Mouse (Mus musculus): ENCODE data around the gene Gstt4. TPM values are rescaled to one million over a fixed set of nuclear protein-coding genes. Genes with fewer than 3 reads are reported as not detected.

Gstt4 gene
- polyA plus RNA-seq, 1 experiment from 2014 or later: not detected

GRCm38 (mm10) chr10:75798176-75798696, 24.1 kb downstream of the Gstt4 start, which contains the start of gene Gstt1:
Gene Gstt1 (minus strand): TSS chr10:75798584.
- peak; percentile 54 for ATAC-seq (ENCODE audit: low FRiP score)
- H3K4me1 ChIP-seq: peaks cover 12% of the 10 kb centered on the region
- WGBS: 4% methylated on average over 18 of the region's 18 CpGs
- peak within 1 kb of the TSS; percentile 37 for H3K4me3 ChIP-seq
- peak within 1 kb of the TSS; percentile 77 for H3K4me2 ChIP-seq (replicated peaks)
- H3K9ac ChIP-seq: peak within 1 kb of the TSS; percentile 37
- no peaks in the 10 kb centered on the region for H3K36me3 ChIP-seq
- no peak within 1 kb of the TSS for H3K27ac ChIP-seq
- H3K9me3 ChIP-seq (replicated peaks): no peaks in the 10 kb centered on the region
- peaks cover 9% of the 10 kb centered on the region for H3K27me3 ChIP-seq

- peak overlapping the region; percentile 77 for H3K4me2 ChIP-seq (replicated peaks)
- no peak overlapping the region for H3K27ac ChIP-seq
- H3K9me3 ChIP-seq (replicated peaks): no peaks in the 10 kb centered on the region
- ATAC-seq (ENCODE audit: low FRiP score): peak; percentile 35; the same call in 1 of the 2 replicates
- H3K4me1 ChIP-seq: peaks cover 12% of the 10 kb centered on the region
- peaks cover 9% of the 10 kb centered on the region for H3K27me3 ChIP-seq
- H3K9ac ChIP-seq: peak overlapping the region; percentile 37
- H3K4me3 ChIP-seq: peak overlapping the region; percentile 37
- WGBS: 2% methylated on average over 12 of the region's 12 CpGs
- no peaks in the 10 kb centered on the region for H3K36me3 ChIP-seq
Observed at GRCm38 (mm10) chr10:75797619-75798175, 24.6 kb downstream of the Gstt4 start.

- no peaks in the 10 kb centered on the region for H3K9me3 ChIP-seq (replicated peaks)
Observed at GRCm38 (mm10) chr10:75796731-75797516, 25.4 kb downstream of the Gstt4 start.

GRCm38 (mm10) chr10:75794880-75795279, 27.5 kb downstream of the Gstt4 start:
- ATAC-seq (ENCODE audit: low FRiP score): no peak
- Histone ChIP-seq H3K4me3 (no peak overlapping the region), H3K27ac (no peak overlapping the region), H3K36me3 (no peaks in the 10 kb centered on the region), H3K9me3 (replicated peaks) (no peaks in the 10 kb centered on the region), H3K4me1 (peaks cover 16% of the 10 kb centered on the region), H3K9ac (no peak overlapping the region), H3K4me2 (replicated peaks) (no peak overlapping the region), H3K27me3 (peaks cover 9% of the 10 kb centered on the region)
- 45% methylated on average over 3 of the region's 3 CpGs for WGBS

More at GRCm38 (mm10) chr10:75796731-75797516, 25.4 kb downstream of the Gstt4 start:
- Histone ChIP-seq H3K4me3 (peak overlapping the region; percentile 37), H3K9ac (peak overlapping the region; percentile 37), H3K27me3 (peaks cover 9% of the 10 kb centered on the region), H3K36me3 (no peaks in the 10 kb centered on the region), H3K4me2 (replicated peaks) (peak overlapping the region; percentile 77), H3K27ac (no peak overlapping the region), H3K4me1 (peaks cover 12% of the 10 kb centered on the region)
- ATAC-seq (ENCODE audit: low FRiP score): no peak
- WGBS: 42% methylated on average over 11 of the region's 11 CpGs

GRCm38 (mm10) chr10:75790773-75791172, 31.6 kb downstream of the Gstt4 start:
- H3K9ac ChIP-seq: no peak overlapping the region
- no peak overlapping the region for H3K4me3 ChIP-seq
- WGBS: 21% methylated on average over 7 of the region's 7 CpGs
- no peak for ATAC-seq (ENCODE audit: low FRiP score)
- no peak overlapping the region for H3K27ac ChIP-seq
- no peaks in the 10 kb centered on the region for H3K9me3 ChIP-seq (replicated peaks)
- H3K36me3 ChIP-seq: no peaks in the 10 kb centered on the region
- H3K4me2 ChIP-seq (replicated peaks): no peak overlapping the region
- H3K4me1 ChIP-seq: 0 out of 2 replicates have a peak, but pooled peaks cover 4% of the 10 kb centered on the region
- H3K27me3 ChIP-seq: peaks cover 4% of the 10 kb centered on the region

GRCm38 (mm10) chr10:75789841-75790240, 32.5 kb downstream of the Gstt4 start:
- no peaks in the 10 kb centered on the region for H3K9me3 ChIP-seq (replicated peaks)
- H3K4me3 ChIP-seq: no peak overlapping the region
- 0 out of 2 replicates have a peak, but pooled peaks cover 4% of the 10 kb centered on the region for H3K4me1 ChIP-seq
- H3K27me3 ChIP-seq: peaks cover 4% of the 10 kb centered on the region
- no peaks in the 10 kb centered on the region for H3K36me3 ChIP-seq
- no peak overlapping the region for H3K27ac ChIP-seq
- 93% methylated on average over 5 of the region's 5 CpGs for WGBS
- no peak for ATAC-seq (ENCODE audit: low FRiP score)
- H3K9ac ChIP-seq: no peak overlapping the region
- H3K4me2 ChIP-seq (replicated peaks): no peak overlapping the region

GRCm38 (mm10) chr10:75789081-75789735, 33.1 kb downstream of the Gstt4 start:
- WGBS: 79% methylated on average over 6 of the region's 6 CpGs
- Histone ChIP-seq H3K9ac (no peak overlapping the region), H3K9me3 (replicated peaks) (no peaks in the 10 kb centered on the region), H3K4me2 (replicated peaks) (no peak overlapping the region), H3K36me3 (no peaks in the 10 kb centered on the region), H3K27me3 (peaks cover 3% of the 10 kb centered on the region), H3K4me1 (0 out of 2 replicates have a peak, but pooled peaks cover 4% of the 10 kb centered on the region), H3K4me3 (no peak overlapping the region), H3K27ac (no peak overlapping the region)
- no peak for ATAC-seq (ENCODE audit: low FRiP score)

- Histone ChIP-seq H3K27ac (no peak overlapping the region), H3K27me3 (peaks cover 8% of the 10 kb centered on the region; the same call in 1 of the 2 replicates), H3K4me1 (0 out of 2 replicates have a peak, but pooled peaks cover 4% of the 10 kb centered on the region), H3K9me3 (replicated peaks) (no peaks in the 10 kb centered on the region), H3K9ac (no peak overlapping the region), H3K4me3 (no peak overlapping the region), H3K4me2 (replicated peaks) (no peak overlapping the region), H3K36me3 (no peaks in the 10 kb centered on the region)
- 91% methylated on average over 8 of the region's 8 CpGs for WGBS
- no peak for ATAC-seq (ENCODE audit: low FRiP score)
Observed at GRCm38 (mm10) chr10:75788277-75788676, 34.1 kb downstream of the Gstt4 start.

- no peak overlapping the region for H3K27ac ChIP-seq
- no peaks in the 10 kb centered on the region for H3K36me3 ChIP-seq
- no peak overlapping the region for H3K4me3 ChIP-seq
- 94% methylated on average over 1 of the region's 1 CpGs for WGBS
- H3K9ac ChIP-seq: no peak overlapping the region
- H3K4me2 ChIP-seq (replicated peaks): no peak overlapping the region
- H3K9me3 ChIP-seq (replicated peaks): no peaks in the 10 kb centered on the region
- H3K4me1 ChIP-seq: peaks cover 8% of the 10 kb centered on the region
- peaks cover 32% of the 10 kb centered on the region for H3K27me3 ChIP-seq
- ATAC-seq (ENCODE audit: low FRiP score): no peak
Observed at GRCm38 (mm10) chr10:75785442-75785841, 36.9 kb downstream of the Gstt4 start.

GRCm38 (mm10) chr10:75780769-75781578, 41.4 kb downstream of the Gstt4 start, which contains the start of the genes Gm20441 and Gstt3:
Gene Gm20441 (minus strand): TSS chr10:75780954.
Gene Gstt3 (minus strand): TSS chr10:75781414.
- peak within 1 kb of the TSS; percentile 34 for H3K4me3 ChIP-seq
- ATAC-seq (ENCODE audit: low FRiP score): no peak
- H3K4me2 ChIP-seq (replicated peaks): peak within 1 kb of the TSS; percentile 73
- H3K27ac ChIP-seq: no peak within 1 kb of the TSS
- under 1% methylated on average over 28 of the region's 28 CpGs for WGBS
- no peaks in the 10 kb centered on the region for H3K36me3 ChIP-seq
- H3K9ac ChIP-seq: 0 out of 2 replicates have a peak within 1 kb of the TSS, but pooled peaks have one; percentile 39
- no peaks in the 10 kb centered on the region for H3K9me3 ChIP-seq (replicated peaks)
- peaks cover 9% of the 10 kb centered on the region for H3K4me1 ChIP-seq
- peaks cover 59% of the 10 kb centered on the region for H3K27me3 ChIP-seq

All from hindbrain, embryonic 12.5 days (tissue).